Mouse (Mus musculus) heart, adult 18-20 months (tissue): ENCODE results near the gene Frmpd2. TPM values are rescaled to one million over a fixed set of nuclear protein-coding genes. Genes with fewer than 3 reads are reported as not detected.

Source experiments
- total RNA-seq, 2 experiments: library from RNA; stranded (reverse); gene quantifications; 2 replicates each; pipeline ENCODE4 v1.2.3; 2021

Frmpd2 gene
- total RNA-seq, 2 experiments from 2014 or later = 0.18 TPM; not detected in 1

Other genes starting within 250 kb of the Frmpd2 start
- 10 to 100 TPM; 23.3 to 30.8 TPM for gene Mapk8, start 24.5 kb upstream of the Frmpd2 start, total RNA-seq
- gene Ptpn20, start 117.5 kb downstream of the Frmpd2 start, total RNA-seq = not detected